Mouse (Mus musculus): ENCODE measurements around the gene Cmya5.
"Not testable (repeated sequence)": the region's sequence is repeated elsewhere in the genome, so short reads cannot be mapped to it uniquely, and the experiment has no call there.

Gene Cmya5

GRCm38 (mm10) chr13:93122321-93122720 lies 22.2 kb downstream of the Cmya5 start:
- peak; percentile 55 for ATAC-seq (ENCODE audit: low TSS enrichment)

- no peak for ATAC-seq (ENCODE audit: low TSS enrichment)
Observed at GRCm38 (mm10) chr13:93117241-93117640, 27.3 kb downstream of the Cmya5 start.

GRCm38 (mm10) chr13:93102340-93103090 lies 42.0 kb downstream of the Cmya5 start:
- ATAC-seq (ENCODE audit: low TSS enrichment), result peak; percentile 55; the same call in 1 of the 2 replicates

GRCm38 (mm10) chr13:93098596-93098995 lies 45.9 kb downstream of the Cmya5 start:
- no peak for ATAC-seq (ENCODE audit: low TSS enrichment)

GRCm38 (mm10) chr13:93096643-93097042 lies 47.9 kb downstream of the Cmya5 start:
- no peak for ATAC-seq (ENCODE audit: low TSS enrichment)

GRCm38 (mm10) chr13:93095097-93095791 lies 49.3 kb downstream of the Cmya5 start:
- ATAC-seq (ENCODE audit: low TSS enrichment), result no peak

- peak; percentile 35 for ATAC-seq (ENCODE audit: low TSS enrichment)
Observed at GRCm38 (mm10) chr13:93094204-93094935, 50.2 kb downstream of the Cmya5 start.

- ATAC-seq (ENCODE audit: low TSS enrichment), result no peak
Observed at GRCm38 (mm10) chr13:93093697-93094096, 50.8 kb downstream of the Cmya5 start.

GRCm38 (mm10) chr13:93092916-93093429 lies 51.6 kb downstream of the Cmya5 start:
- no peak for ATAC-seq (ENCODE audit: low TSS enrichment)

- ATAC-seq (ENCODE audit: low TSS enrichment), result peak; percentile 38
Observed at GRCm38 (mm10) chr13:93091866-93092455, 52.6 kb downstream of the Cmya5 start.

GRCm38 (mm10) chr13:93091176-93091575 lies 53.3 kb downstream of the Cmya5 start:
- ATAC-seq (ENCODE audit: low TSS enrichment), result no peak

- ATAC-seq (ENCODE audit: low TSS enrichment), result no peak
Observed at GRCm38 (mm10) chr13:93089481-93089880, 55.0 kb downstream of the Cmya5 start.

- no peak for ATAC-seq (ENCODE audit: low TSS enrichment)
Observed at GRCm38 (mm10) chr13:93085711-93086110, 58.8 kb downstream of the Cmya5 start.

- not testable (repeated sequence) for ATAC-seq (ENCODE audit: low TSS enrichment)
Observed at GRCm38 (mm10) chr13:93082324-93082723, 62.2 kb downstream of the Cmya5 start.

- ATAC-seq (ENCODE audit: low TSS enrichment), result no peak
Observed at GRCm38 (mm10) chr13:93080859-93081258, 63.7 kb downstream of the Cmya5 start.

- ATAC-seq (ENCODE audit: low TSS enrichment), result peak; percentile 62
Observed at GRCm38 (mm10) chr13:93074147-93074641, 70.3 kb downstream of the Cmya5 start.

GRCm38 (mm10) chr13:93073595-93073994 lies 70.9 kb downstream of the Cmya5 start:
- ATAC-seq (ENCODE audit: low TSS enrichment), result peak; percentile 46

GRCm38 (mm10) chr13:93072871-93073411 lies 71.6 kb downstream of the Cmya5 start:
- ATAC-seq (ENCODE audit: low TSS enrichment), result peak; percentile 54

- ATAC-seq (ENCODE audit: low TSS enrichment), result no peak
Observed at GRCm38 (mm10) chr13:93070406-93070805, 74.1 kb downstream of the Cmya5 start.

- no peak for ATAC-seq (ENCODE audit: low TSS enrichment)
Observed at GRCm38 (mm10) chr13:93069481-93069880, 75.0 kb downstream of the Cmya5 start.

GRCm38 (mm10) chr13:93068353-93068752 lies 76.2 kb downstream of the Cmya5 start:
- no peak for ATAC-seq (ENCODE audit: low TSS enrichment)
